Mouse (Mus musculus) kidney, postnatal 36 days (tissue): ENCODE measurements around the gene Cacnb4.

Experiments used
- DNase-seq, 2 experiments: peaks; one replicate each; pipeline ENCODE4 v3.0.0; 2021 to 2022; ENCODE audit warnings: mixed read lengths in 2 of 2

The Cacnb4 gene

GRCm38 (mm10) chr2:52420001-52420710, 256.5 kb downstream of the Cacnb4 start:
- DNase-seq = no peak

GRCm38 (mm10) chr2:52419295-52419694, 257.3 kb downstream of the Cacnb4 start:
- DNase-seq = no peak

GRCm38 (mm10) chr2:52412524-52413037, 264.1 kb downstream of the Cacnb4 start:
- no peak for DNase-seq

- no peak for DNase-seq
Observed at GRCm38 (mm10) chr2:52406480-52406879, 270.2 kb downstream of the Cacnb4 start.

GRCm38 (mm10) chr2:52405238-52405637, 271.4 kb downstream of the Cacnb4 start:
- DNase-seq = no peak

- no peak for DNase-seq
Observed at GRCm38 (mm10) chr2:52394529-52394928, 282.1 kb downstream of the Cacnb4 start.

- no peak for DNase-seq
Observed at GRCm38 (mm10) chr2:52390415-52390975, 286.1 kb downstream of the Cacnb4 start.

GRCm38 (mm10) chr2:52389975-52390374, 286.7 kb downstream of the Cacnb4 start:
- DNase-seq = no peak

GRCm38 (mm10) chr2:52386451-52386850, 290.2 kb downstream of the Cacnb4 start:
- no peak for DNase-seq

GRCm38 (mm10) chr2:52386037-52386436, 290.6 kb downstream of the Cacnb4 start:
- no peak for DNase-seq

- DNase-seq = no peak
Observed at GRCm38 (mm10) chr2:52378848-52379261, 297.8 kb downstream of the Cacnb4 start.

- no peak for DNase-seq
Observed at GRCm38 (mm10) chr2:52378448-52378804, 298.2 kb downstream of the Cacnb4 start, which contains the start of gene Neb. TSS of gene Neb (minus strand) at chr2:52378474.
